Mouse (Mus musculus) embryonic fibroblast, embryonic 13.5 days (primary cell): ENCODE measurements around the gene Rab26.

Experiments
- CTCF ChIP-seq: IDR thresholded peaks from 2 replicates; pipeline ENCODE4 v1.5.1; 2011; ENCODE audit warnings: mild to moderate bottlenecking, control low read depth, low read length, moderate library complexity, borderline replicate concordance; ENCODE audit not compliant: insufficient read depth
- POLR2A ChIP-seq: IDR thresholded peaks from 2 replicates; pipeline ENCODE4 v1.6.1; 2011; ENCODE audit warnings: low read depth, mild to moderate bottlenecking, control low read depth, low read length, moderate library complexity

- TF ChIP-seq CTCF (no peak), POLR2A (no peak)
Measured at GRCm38 (mm10) chr17:24548435-24548834, 14.4 kb upstream of the Rab26 start.
